Mouse (Mus musculus): ENCODE results near the gene Pde4b. TPM values are rescaled to one million over a fixed set of nuclear protein-coding genes. Genes with fewer than 3 reads are reported as not detected.

The Pde4b gene
- polyA plus RNA-seq, 1 experiment from 2014 or later, result 51.2 TPM

- Histone ChIP-seq H3K36me3 (ENCODE audit: control insufficient read depth, insufficient read depth, low read length) (no peaks in the 10 kb centered on the region), H3K4me2 (ENCODE audit: low read depth, low read length) (no peak overlapping the region), H3K4me1 (ENCODE audit: control insufficient read depth, insufficient read depth, low read length) (no peaks in the 10 kb centered on the region), H3K4me3 (ENCODE audit: low read depth, low read length) (no peak overlapping the region), H3K9me3 (ENCODE audit: control insufficient read depth, low read length) (no peaks in the 10 kb centered on the region), H3K27ac (ENCODE audit: low read depth, low read length) (no peak overlapping the region), H3K9ac (replicated peaks; ENCODE audit: low read depth, low read length) (no peak overlapping the region), H3K27me3 (ENCODE audit: control insufficient read depth, insufficient read depth, low read length) (no peaks in the 10 kb centered on the region)
- 71% methylated on average over 4 of the region's 5 CpGs for WGBS
- peak; percentile 31 for ATAC-seq (ENCODE audit: low read depth)
Observed at GRCm38 (mm10) chr4:102620179-102620910, 533.0 kb downstream of the Pde4b start.

GRCm38 (mm10) chr4:102621120-102621519 is 533.8 kb downstream of the Pde4b start:
- WGBS, result 75% methylated on average over 2 of the region's 2 CpGs
- H3K9me3 ChIP-seq (ENCODE audit: control insufficient read depth, low read length), result no peaks in the 10 kb centered on the region
- no peak overlapping the region for H3K9ac ChIP-seq (replicated peaks; ENCODE audit: low read depth, low read length)
- H3K27ac ChIP-seq (ENCODE audit: low read depth, low read length), result no peak overlapping the region
- H3K27me3 ChIP-seq (ENCODE audit: control insufficient read depth, insufficient read depth, low read length), result no peaks in the 10 kb centered on the region
- no peak overlapping the region for H3K4me2 ChIP-seq (ENCODE audit: low read depth, low read length)
- H3K4me1 ChIP-seq (ENCODE audit: control insufficient read depth, insufficient read depth, low read length), result no peaks in the 10 kb centered on the region
- no peaks in the 10 kb centered on the region for H3K36me3 ChIP-seq (ENCODE audit: control insufficient read depth, insufficient read depth, low read length)
- no peak for ATAC-seq (ENCODE audit: low read depth)
- H3K4me3 ChIP-seq (ENCODE audit: low read depth, low read length), result no peak overlapping the region

- Histone ChIP-seq H3K36me3 (ENCODE audit: control insufficient read depth, insufficient read depth, low read length) (no peaks in the 10 kb centered on the region), H3K4me1 (ENCODE audit: control insufficient read depth, insufficient read depth, low read length) (no peaks in the 10 kb centered on the region), H3K27ac (ENCODE audit: low read depth, low read length) (no peak overlapping the region), H3K4me3 (ENCODE audit: low read depth, low read length) (no peak overlapping the region), H3K9ac (replicated peaks; ENCODE audit: low read depth, low read length) (no peak overlapping the region), H3K4me2 (ENCODE audit: low read depth, low read length) (no peak overlapping the region), H3K27me3 (ENCODE audit: control insufficient read depth, insufficient read depth, low read length) (no peaks in the 10 kb centered on the region), H3K9me3 (ENCODE audit: control insufficient read depth, low read length) (no peaks in the 10 kb centered on the region)
- peak; percentile 24; the same call in 1 of the 2 replicates for ATAC-seq (ENCODE audit: low read depth)
- 69% methylated on average over 5 of the region's 5 CpGs for WGBS
Observed at GRCm38 (mm10) chr4:102622977-102623376, 535.6 kb downstream of the Pde4b start.

GRCm38 (mm10) chr4:102623789-102624611 is 536.7 kb downstream of the Pde4b start:
- Histone ChIP-seq H3K4me1 (ENCODE audit: control insufficient read depth, insufficient read depth, low read length) (no peaks in the 10 kb centered on the region), H3K4me2 (ENCODE audit: low read depth, low read length) (no peak overlapping the region), H3K4me3 (ENCODE audit: low read depth, low read length) (no peak overlapping the region), H3K36me3 (ENCODE audit: control insufficient read depth, insufficient read depth, low read length) (no peaks in the 10 kb centered on the region), H3K27ac (ENCODE audit: low read depth, low read length) (no peak overlapping the region), H3K9ac (replicated peaks; ENCODE audit: low read depth, low read length) (no peak overlapping the region), H3K27me3 (ENCODE audit: control insufficient read depth, insufficient read depth, low read length) (no peaks in the 10 kb centered on the region), H3K9me3 (ENCODE audit: control insufficient read depth, low read length) (no peaks in the 10 kb centered on the region)
- ATAC-seq (ENCODE audit: low read depth), result no peak
- WGBS, result 84% methylated on average over 4 of the region's 4 CpGs

- no peak overlapping the region for H3K27ac ChIP-seq (ENCODE audit: low read depth, low read length)
- no peaks in the 10 kb centered on the region for H3K36me3 ChIP-seq (ENCODE audit: control insufficient read depth, insufficient read depth, low read length)
- no peaks in the 10 kb centered on the region for H3K4me1 ChIP-seq (ENCODE audit: control insufficient read depth, insufficient read depth, low read length)
- H3K4me3 ChIP-seq (ENCODE audit: low read depth, low read length), result no peak overlapping the region
- no peaks in the 10 kb centered on the region for H3K27me3 ChIP-seq (ENCODE audit: control insufficient read depth, insufficient read depth, low read length)
- no peak overlapping the region for H3K9ac ChIP-seq (replicated peaks; ENCODE audit: low read depth, low read length)
- ATAC-seq (ENCODE audit: low read depth), result no peak
- H3K9me3 ChIP-seq (ENCODE audit: control insufficient read depth, low read length), result no peaks in the 10 kb centered on the region
- 82% methylated on average over 8 of the region's 8 CpGs for WGBS
- no peak overlapping the region for H3K4me2 ChIP-seq (ENCODE audit: low read depth, low read length)
Observed at GRCm38 (mm10) chr4:102624937-102625336, 537.6 kb downstream of the Pde4b start.

GRCm38 (mm10) chr4:102627799-102628198 is 540.5 kb downstream of the Pde4b start:
- Histone ChIP-seq H3K9ac (replicated peaks; ENCODE audit: low read depth, low read length) (no peak overlapping the region), H3K4me1 (ENCODE audit: control insufficient read depth, insufficient read depth, low read length) (no peaks in the 10 kb centered on the region), H3K36me3 (ENCODE audit: control insufficient read depth, insufficient read depth, low read length) (no peaks in the 10 kb centered on the region), H3K9me3 (ENCODE audit: control insufficient read depth, low read length) (no peaks in the 10 kb centered on the region), H3K27me3 (ENCODE audit: control insufficient read depth, insufficient read depth, low read length) (no peaks in the 10 kb centered on the region), H3K27ac (ENCODE audit: low read depth, low read length) (no peak overlapping the region), H3K4me3 (ENCODE audit: low read depth, low read length) (no peak overlapping the region), H3K4me2 (ENCODE audit: low read depth, low read length) (no peak overlapping the region)
- no peak for ATAC-seq (ENCODE audit: low read depth)
- WGBS, result 91% methylated on average over 4 of the region's 4 CpGs

- WGBS, result 86% methylated on average over 4 of the region's 4 CpGs
- ATAC-seq (ENCODE audit: low read depth), result no peak
- Histone ChIP-seq H3K4me3 (ENCODE audit: low read depth, low read length) (no peak overlapping the region), H3K36me3 (ENCODE audit: control insufficient read depth, insufficient read depth, low read length) (no peaks in the 10 kb centered on the region), H3K4me1 (ENCODE audit: control insufficient read depth, insufficient read depth, low read length) (no peaks in the 10 kb centered on the region), H3K9me3 (ENCODE audit: control insufficient read depth, low read length) (no peaks in the 10 kb centered on the region), H3K27ac (ENCODE audit: low read depth, low read length) (no peak overlapping the region), H3K27me3 (ENCODE audit: control insufficient read depth, insufficient read depth, low read length) (no peaks in the 10 kb centered on the region), H3K9ac (replicated peaks; ENCODE audit: low read depth, low read length) (no peak overlapping the region), H3K4me2 (ENCODE audit: low read depth, low read length) (no peak overlapping the region)
Observed at GRCm38 (mm10) chr4:102629621-102630020, 542.3 kb downstream of the Pde4b start.

GRCm38 (mm10) chr4:102630261-102630660 is 542.9 kb downstream of the Pde4b start:
- Histone ChIP-seq H3K27ac (ENCODE audit: low read depth, low read length) (no peak overlapping the region), H3K36me3 (ENCODE audit: control insufficient read depth, insufficient read depth, low read length) (no peaks in the 10 kb centered on the region), H3K9me3 (ENCODE audit: control insufficient read depth, low read length) (no peaks in the 10 kb centered on the region), H3K27me3 (ENCODE audit: control insufficient read depth, insufficient read depth, low read length) (no peaks in the 10 kb centered on the region), H3K9ac (replicated peaks; ENCODE audit: low read depth, low read length) (no peak overlapping the region), H3K4me2 (ENCODE audit: low read depth, low read length) (no peak overlapping the region), H3K4me1 (ENCODE audit: control insufficient read depth, insufficient read depth, low read length) (no peaks in the 10 kb centered on the region), H3K4me3 (ENCODE audit: low read depth, low read length) (no peak overlapping the region)
- no peak for ATAC-seq (ENCODE audit: low read depth)
- 63% methylated on average over 6 of the region's 6 CpGs for WGBS

- Histone ChIP-seq H3K4me3 (ENCODE audit: low read depth, low read length) (no peak overlapping the region), H3K9me3 (ENCODE audit: control insufficient read depth, low read length) (no peaks in the 10 kb centered on the region), H3K4me2 (ENCODE audit: low read depth, low read length) (no peak overlapping the region), H3K9ac (replicated peaks; ENCODE audit: low read depth, low read length) (no peak overlapping the region), H3K4me1 (ENCODE audit: control insufficient read depth, insufficient read depth, low read length) (no peaks in the 10 kb centered on the region), H3K36me3 (ENCODE audit: control insufficient read depth, insufficient read depth, low read length) (no peaks in the 10 kb centered on the region), H3K27ac (ENCODE audit: low read depth, low read length) (no peak overlapping the region), H3K27me3 (ENCODE audit: control insufficient read depth, insufficient read depth, low read length) (no peaks in the 10 kb centered on the region)
- WGBS, result 44% methylated on average over 3 of the region's 3 CpGs
- ATAC-seq (ENCODE audit: low read depth), result no peak
Observed at GRCm38 (mm10) chr4:102631624-102632023, 544.3 kb downstream of the Pde4b start.

All from neural tube, embryonic 14.5 days (tissue).